8 mouse cellular contexts compared by ENCODE assay signal in genomic region chr14:25472981-25473649, GRCm38 (mm10). TPM values are rescaled to one million over a fixed set of nuclear protein-coding genes. Genes with fewer than 3 reads are reported as not detected.
A peak's percentile ranks its signal among the peaks of the same experiment; 100 is the strongest.
DNase-seq lines count a peak whose midpoint lies in the region; ATAC-seq and TF ChIP-seq lines count a peak whose summit lies in the region.

No protein-coding gene starts in this region.

- peak overlapping the region; percentile 56 for H3K27ac ChIP-seq in hindbrain, embryonic 13.5 days
- peak overlapping the region; percentile 67; the same call in 1 of the 2 replicates for H3K27ac ChIP-seq in limb, embryonic 14.5 days (replicated peaks; ENCODE audit: low read depth, low read length)

- ATAC-seq in common myeloid progenitor, adult 5-6 weeks (replicated peaks; ENCODE audit: low read depth, poor library complexity, severe bottlenecking) = peak; percentile 37
- ATAC-seq in hindbrain, embryonic 13.5 days (ENCODE audit: low FRiP score) = no peak
- no peak for ATAC-seq in limb, embryonic 14.5 days (ENCODE audit: low FRiP score, low read depth)
- peak; percentile 45 for ATAC-seq in monocyte, adult 5-6 weeks (replicated peaks; ENCODE audit: insufficient number of reproducible peaks, low FRiP score, low TSS enrichment, poor library complexity, severe bottlenecking)
- no peak for ATAC-seq in megakaryocyte-erythroid progenitor cell, adult 5-6 weeks (replicated peaks; ENCODE audit: low FRiP score, low TSS enrichment, poor library complexity, severe bottlenecking)

- no peak overlapping the region for H3K4me3 ChIP-seq in hindbrain, embryonic 13.5 days
- H3K4me3 ChIP-seq in limb, embryonic 14.5 days (replicated peaks; ENCODE audit: low read length) = no peak overlapping the region

- H3K4me1 ChIP-seq in hindbrain, embryonic 13.5 days (replicated peaks) = peaks cover 100% of the 10 kb centered on the region
- H3K4me1 ChIP-seq in limb, embryonic 14.5 days (ENCODE audit: control insufficient read depth, insufficient read depth, low read length) = peaks cover 90% of the 10 kb centered on the region

- 0 out of 2 replicates have a peak, but pooled peaks cover 3% of the 10 kb centered on the region for H3K36me3 ChIP-seq in hindbrain, embryonic 13.5 days
- peaks cover 21% of the 10 kb centered on the region for H3K36me3 ChIP-seq in limb, embryonic 14.5 days (ENCODE audit: control insufficient read depth, insufficient read depth, low read length)

- intact Hi-C loops in left cerebral cortex, postnatal 4 days (cut with DNase I) = no loop called here

- peak; percentile 13 for DNase-seq in ES-CJ7 (ENCODE audit: low read depth, low spot score)
- DNase-seq in limb, embryonic 14.5 days (ENCODE audit: low spot score) = no peak
- DNase-seq in left cerebral cortex, postnatal 4 days = no peak
- DNase-seq in layer of hippocampus, adult 9-10 months (ENCODE audit: low spot score) = no peak

- no peaks in the 10 kb centered on the region for H3K27me3 ChIP-seq in hindbrain, embryonic 13.5 days
- no peaks in the 10 kb centered on the region for H3K27me3 ChIP-seq in limb, embryonic 14.5 days (ENCODE audit: control insufficient read depth, insufficient read depth, low read length)

- no peaks in the 10 kb centered on the region for H3K9me3 ChIP-seq in hindbrain, embryonic 13.5 days
- H3K9me3 ChIP-seq in limb, embryonic 14.5 days (ENCODE audit: control insufficient read depth, low read length) = no peaks in the 10 kb centered on the region

- H3K4me2 ChIP-seq in hindbrain, embryonic 13.5 days = no peak overlapping the region
- no peak overlapping the region for H3K4me2 ChIP-seq in limb, embryonic 14.5 days (replicated peaks; ENCODE audit: low read depth, low read length, severe bottlenecking)

- peak overlapping the region; percentile 43; the same call in 1 of the 2 replicates for H3K9ac ChIP-seq in hindbrain, embryonic 13.5 days
- H3K9ac ChIP-seq in limb, embryonic 14.5 days (ENCODE audit: low read depth, low read length, severe bottlenecking) = no peak overlapping the region

- no peak for TF ChIP-seq POLR2A in limb, embryonic 14.5 days (IDR thresholded peaks at IDR 0.05; ENCODE audit: borderline replicate concordance, extremely low read depth, insufficient read depth, insufficient read length)

- 41% methylated on average over 6 of the region's 6 CpGs for WGBS in hindbrain, embryonic 13.5 days
- WGBS in limb, embryonic 14.5 days = 31% methylated on average over 6 of the region's 6 CpGs

RNA-seq across cellular contexts. Expression of gene Zmiz1, which starts 14.1 kb away (rescaled TPM):
- total RNA-seq in common myeloid progenitor, adult 5-6 weeks (2017) = 15.7 and 23.1 TPM in 2 replicates
- polyA plus RNA-seq in hindbrain, embryonic 13.5 days (2015; fragmentation: Nextera tagmentation; extraction: Ambion mirVana) = 58.5 and 65.3 TPM in 2 replicates
- 81.2 and 117 TPM in 2 replicates for polyA plus RNA-seq in limb, embryonic 14.5 days (2012; rRNA removed)
- polyA plus RNA-seq in limb, embryonic 14.5 days (2014; fragmentation: Nextera tagmentation; extraction: Ambion mirVana) = 61.8 and 75.8 TPM in 2 replicates
- total RNA-seq in monocyte, adult 5-6 weeks (2017) = 18.2 to 63.6 TPM (median 22.9 TPM) in 3 replicates
- 100 to 1,000 TPM; 149 to 152 TPM for total RNA-seq in left cerebral cortex, postnatal 4 days (2021)
- 51.3 and 56.9 TPM in 2 replicates for total RNA-seq in megakaryocyte-erythroid progenitor cell, adult 5-6 weeks (2014; fragmentation: Nextera tagmentation)
- 6.7 and 12.6 TPM in 2 replicates for total RNA-seq in megakaryocyte-erythroid progenitor cell, adult 5-6 weeks (2017)

Comparison
In these comparisons a context has a peak if more than half of its experiments do, and no peak if none do; other contexts are left out.
1. ATAC-seq: peak in common myeloid progenitor, adult 5-6 weeks (single experiment) and monocyte, adult 5-6 weeks (single experiment); none in hindbrain, embryonic 13.5 days (single experiment), limb, embryonic 14.5 days (single experiment) and megakaryocyte-erythroid progenitor cell, adult 5-6 weeks (single experiment).